Mouse (Mus musculus) heart, postnatal 0 days (tissue): ENCODE results near the gene Arl8a.

Source experiments
- CTCF ChIP-seq: IDR thresholded peaks from 2 replicates; pipeline ENCODE4 v1.5.1; 2016; ENCODE audit warnings: antibody characterized with exemption, control low read depth, low read depth
- EP300 ChIP-seq: IDR thresholded peaks from 2 replicates; pipeline ENCODE4 v1.6.1; 2016; ENCODE audit warnings: antibody characterized with exemption, low read depth

DNA sequence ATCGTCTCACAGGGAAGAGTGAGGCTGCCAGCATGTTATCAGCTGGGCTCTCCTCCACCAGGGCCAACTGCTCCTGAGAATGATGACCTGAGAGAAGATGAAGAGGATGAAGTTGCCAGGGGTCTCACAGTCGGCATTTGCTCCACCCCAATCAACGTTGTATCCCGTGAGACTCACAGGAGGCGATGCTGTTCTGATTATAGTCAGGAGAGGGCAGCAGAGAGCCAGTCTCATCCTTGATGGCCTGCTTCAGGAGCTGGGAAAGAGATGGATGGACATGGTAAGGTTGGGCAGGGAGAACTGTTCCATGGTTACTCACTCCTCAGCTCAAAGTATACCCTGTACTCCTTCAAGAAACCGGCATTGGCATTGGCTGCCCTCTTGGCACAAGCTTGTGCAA is 36.5 kb upstream of the Arl8a start:
- peak; percentile 92 for TF ChIP-seq CTCF
- no peak for TF ChIP-seq EP300
